Mouse (Mus musculus) liver, embryonic 14.5 days (tissue): ENCODE results near the gene Fgf15.

ENCODE experiments used
- CTCF ChIP-seq: IDR thresholded peaks from 2 replicates; pipeline ENCODE4 v1.5.1; 2016; ENCODE audit warnings: antibody characterized with exemption, low read depth, control low read depth
- EP300 ChIP-seq: IDR thresholded peaks from 2 replicates; pipeline ENCODE4 v1.6.1; 2016; ENCODE audit warnings: antibody characterized with exemption, low read depth

DNA sequence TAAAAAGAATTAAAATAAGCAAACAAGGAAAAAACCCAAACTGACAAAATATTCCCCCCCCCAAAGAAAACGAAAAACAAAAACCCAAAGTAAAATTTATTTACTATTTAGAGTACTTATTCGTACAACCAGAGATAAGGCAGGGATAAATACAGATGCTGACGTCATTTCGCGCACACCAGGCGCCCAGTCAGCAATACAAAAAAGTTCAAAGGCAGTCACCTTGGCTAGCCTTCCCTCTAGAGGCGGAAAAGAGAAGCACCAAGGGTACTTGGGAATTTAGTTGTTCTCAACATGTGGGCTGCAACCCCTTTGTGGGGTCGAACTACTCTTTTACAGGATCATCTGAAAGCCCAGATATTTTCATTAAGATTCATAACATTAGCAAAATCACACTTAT lies 11.5 kb downstream of the Fgf15 start:
- TF ChIP-seq EP300 (no peak), CTCF (peak; percentile 40)
